ENCODE assay signal across 9 mouse cellular contexts in genomic region chr8:95204039-95204380, GRCm38 (mm10). TPM values are rescaled to one million over a fixed set of nuclear protein-coding genes. Genes with fewer than 3 reads are reported as not detected.
DNase-seq lines count a peak whose midpoint lies in the region; ATAC-seq lines count a peak whose summit lies in the region.
"Had no signal": no experiment of that assay in that cellular context is flagged by ENCODE, and none has a peak within 500 bp of the region (broad histone marks: within the 10 kb centered on the region; RNA-seq: fewer than 3 reads in every experiment).

No protein-coding gene starts in this region.

- no peak overlapping the region for H3K9ac ChIP-seq in hindbrain, embryonic 12.5 days

- no peaks in the 10 kb centered on the region for H3K27me3 ChIP-seq in hindbrain, embryonic 12.5 days

- 19% methylated on average over 10 of the region's 10 CpGs for WGBS in hindbrain, embryonic 12.5 days

- no peaks in the 10 kb centered on the region for H3K9me3 ChIP-seq in hindbrain, embryonic 12.5 days (replicated peaks)

- ATAC-seq in hindbrain, embryonic 12.5 days (ENCODE audit: low FRiP score) = peak; percentile 47; the same call in 1 of the 2 replicates
- peak; percentile 94 for ATAC-seq in megakaryocyte progenitor cell, adult 5-6 weeks (replicated peaks; ENCODE audit: poor library complexity)

- H3K4me3 ChIP-seq in hindbrain, embryonic 12.5 days = no peak overlapping the region
- H3K4me3 ChIP-seq: myocyte had no signal

- peak; percentile 62 for DNase-seq in T-cell, adult 2 months (ENCODE audit: low spot score)
- DNase-seq in cerebellum, adult 9-10 months = peak; percentile 51
- peak; percentile 32 to 71 for DNase-seq in frontal cortex, postnatal 14 days (ENCODE audit: low spot score in 2 of 2)
- peak; percentile 71 to 83 for DNase-seq in layer of hippocampus, postnatal 25 days (ENCODE audit: extremely low spot score in 1 of 2, low spot score in 1 of 2)
- DNase-seq in right cerebral cortex, postnatal 10 days (ENCODE audit: low spot score in 2 of 2) = peak; percentile 75 to 87
- peak; percentile 66 to 69 for DNase-seq in urinary bladder, postnatal 36 days (ENCODE audit: low spot score in 2 of 2)

- no peak overlapping the region for H3K27ac ChIP-seq in hindbrain, embryonic 12.5 days

- peaks cover 3% of the 10 kb centered on the region; the same call in 1 of the 2 replicates for H3K4me1 ChIP-seq in hindbrain, embryonic 12.5 days

- no peaks in the 10 kb centered on the region for H3K36me3 ChIP-seq in hindbrain, embryonic 12.5 days

- H3K4me2 ChIP-seq in hindbrain, embryonic 12.5 days (replicated peaks) = no peak overlapping the region

RNA-seq across cellular contexts. Expression of gene Kifc3, which starts 1.4 kb away (rescaled TPM):
- polyA plus RNA-seq in hindbrain, embryonic 12.5 days (2016; fragmentation: Nextera tagmentation; extraction: Ambion mirVana) = 17.4 and 21.2 TPM in 2 replicates
- total RNA-seq in layer of hippocampus, postnatal 25 days (2021) = 10 to 100 TPM; 54.2 to 63.7 TPM
- 0.73 and 0.99 TPM in 2 replicates for total RNA-seq in megakaryocyte progenitor cell, adult 5-6 weeks (2015)
- total RNA-seq in megakaryocyte progenitor cell, adult 5-6 weeks (2017) = 0.68 and 1.4 TPM in 2 replicates

Comparison
In these comparisons a context has a peak if more than half of its experiments do, and no peak if none do; other contexts are left out.
1. RNA of gene Kifc3, which starts 1.4 kb away (total RNA-seq): 54.2 to 63.7 TPM in layer of hippocampus, postnatal 25 days; 0.68 to 1.4 TPM in megakaryocyte progenitor cell, adult 5-6 weeks; every median in the first group is over 10 times any median in the second.
2. Peak in every context shown above with its lines, with median percentiles within 50 percentile points of each other: DNase-seq.